Mouse (Mus musculus) neural tube, embryonic 15.5 days (tissue): ENCODE measurements around the gene Haus8. TPM values are rescaled to one million over a fixed set of nuclear protein-coding genes. Genes with fewer than 3 reads are reported as not detected.
"Not testable (repeated sequence)": the region's sequence is repeated elsewhere in the genome, so short reads cannot be mapped to it uniquely, and the experiment has no call there.

ENCODE experiments used
- ATAC-seq: fragments of 200-750 bp; cut with Nextera tagmentation; 2 replicates; pipeline ENCODE4 v1.8.0; 2017; ENCODE audit warnings: mild to moderate bottlenecking, moderate TSS enrichment, moderate library complexity; ENCODE audit not compliant: low FRiP score
- H3K27ac ChIP-seq: fragments of 300-500 bp; sonication (generic); replicated peaks from 2 replicates; pipeline ENCODE4 v1.5.1; 2015; ENCODE audit warnings: mild to moderate bottlenecking, inconsistent platforms
- H3K27me3 ChIP-seq: fragments of 300-500 bp; sonication (generic); replicated peaks from 2 replicates; pipeline ENCODE4 v1.6.1; 2015; ENCODE audit warnings: inconsistent platforms
- H3K36me3 ChIP-seq: fragments of 300-500 bp; sonication (generic); 2 replicates; pipeline ENCODE4 v1.6.1; 2015; ENCODE audit warnings: inconsistent platforms
- H3K4me1 ChIP-seq: fragments of 300-500 bp; sonication (generic); 2 replicates; pipeline ENCODE4 v1.6.1; 2015; ENCODE audit warnings: inconsistent platforms
- H3K4me2 ChIP-seq: fragments of 300-500 bp; sonication (generic); 2 replicates; pipeline ENCODE4 v1.6.1; 2015; ENCODE audit warnings: inconsistent platforms, mild to moderate bottlenecking, moderate library complexity
- H3K4me3 ChIP-seq: fragments of 300-500 bp; sonication (generic); replicated peaks from 2 replicates; pipeline ENCODE4 v1.5.1; 2015; ENCODE audit warnings: mild to moderate bottlenecking, inconsistent platforms
- H3K9ac ChIP-seq: fragments of 300-500 bp; sonication (generic); replicated peaks from 2 replicates; pipeline ENCODE4 v1.6.1; 2015; ENCODE audit warnings: mild to moderate bottlenecking, inconsistent platforms
- H3K9me3 ChIP-seq: fragments of 300-500 bp; sonication (generic); replicated peaks from 2 replicates; pipeline ENCODE4 v1.6.1; 2016; ENCODE audit warnings: inconsistent platforms
- WGBS: fragments of 180-500 bp; shearing (Covaris S2); methylation state at CpG from one replicate; pipeline ENCODE4 v1.1.7; 2015; ENCODE audit warnings: mixed read lengths; 5-methylcytosine and 5-hydroxymethylcytosine counted together
- polyA plus RNA-seq: library from polyadenylated mRNA; unstranded; fragments of >200 nt; fragmentation: Nextera tagmentation; extraction: Ambion mirVana; gene quantifications from 2 replicates; pipeline ENCODE4 v1.2.1, GENCODE M21; 2015

Gene Haus8
- polyA plus RNA-seq, 1 experiment from 2014 or later: 68.5 TPM

GRCm38 (mm10) chr8:71302788-71303187 lies 30.1 kb upstream of the Haus8 start:
- Histone ChIP-seq H3K9me3 (no peaks in the 10 kb centered on the region), H3K4me1 (no peaks in the 10 kb centered on the region), H3K36me3 (peaks cover 27% of the 10 kb centered on the region), H3K27me3 (no peaks in the 10 kb centered on the region), H3K4me2 (no peak overlapping the region), H3K27ac (no peak overlapping the region), H3K4me3 (no peak overlapping the region), H3K9ac (no peak overlapping the region)
- no peak for ATAC-seq
- WGBS: 91% methylated on average over 1 of the region's 1 CpGs

DNA sequence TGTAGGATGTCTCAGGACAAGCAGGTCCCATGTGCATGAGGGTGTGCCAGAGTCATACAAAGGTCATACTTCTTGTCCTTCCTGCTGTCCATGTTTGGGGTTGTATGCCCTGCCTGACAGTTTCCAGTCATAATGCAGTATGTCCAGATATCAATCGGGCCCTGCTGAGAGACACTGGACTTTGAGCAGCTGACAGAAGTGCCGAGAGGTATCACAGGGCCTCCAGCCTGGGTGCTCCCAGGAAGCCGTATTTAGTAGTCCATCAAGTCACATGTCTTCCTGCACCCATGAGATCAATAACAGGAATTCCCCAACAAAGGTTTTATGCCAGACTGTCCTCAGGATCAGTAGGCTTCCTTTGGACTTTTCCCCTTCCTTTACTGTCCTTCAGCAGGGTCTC lies 27.0 kb upstream of the Haus8 start:
- Histone ChIP-seq H3K27me3 (no peaks in the 10 kb centered on the region), H3K9me3 (no peaks in the 10 kb centered on the region), H3K4me1 (no peaks in the 10 kb centered on the region), H3K4me2 (no peak overlapping the region), H3K4me3 (no peak overlapping the region), H3K27ac (no peak overlapping the region), H3K36me3 (peaks cover 48% of the 10 kb centered on the region), H3K9ac (no peak overlapping the region)
- WGBS: 92% methylated on average over 3 of the region's 3 CpGs
- no peak for ATAC-seq

DNA sequence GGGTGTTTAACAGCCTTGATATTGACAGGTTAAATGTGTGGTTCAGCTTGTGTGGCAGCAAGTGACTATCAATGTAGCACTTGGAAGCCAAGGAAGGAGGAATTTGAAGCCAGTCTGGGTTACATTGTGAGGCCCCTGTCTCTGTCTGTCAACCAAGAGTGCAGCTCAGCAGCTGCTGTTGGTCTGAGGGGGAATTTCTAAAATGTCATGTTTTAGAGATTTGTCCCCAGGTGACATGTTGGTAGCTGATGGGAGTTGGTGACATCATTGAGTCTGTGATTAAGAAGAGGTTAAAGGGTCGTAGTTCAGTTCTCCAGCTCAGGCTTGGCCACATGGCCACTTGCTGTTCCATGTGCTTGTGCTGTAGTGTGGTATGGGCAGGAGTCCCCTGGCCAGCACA lies 24.7 kb upstream of the Haus8 start:
- WGBS: 100% methylated on average over 1 of the region's 1 CpGs

DNA sequence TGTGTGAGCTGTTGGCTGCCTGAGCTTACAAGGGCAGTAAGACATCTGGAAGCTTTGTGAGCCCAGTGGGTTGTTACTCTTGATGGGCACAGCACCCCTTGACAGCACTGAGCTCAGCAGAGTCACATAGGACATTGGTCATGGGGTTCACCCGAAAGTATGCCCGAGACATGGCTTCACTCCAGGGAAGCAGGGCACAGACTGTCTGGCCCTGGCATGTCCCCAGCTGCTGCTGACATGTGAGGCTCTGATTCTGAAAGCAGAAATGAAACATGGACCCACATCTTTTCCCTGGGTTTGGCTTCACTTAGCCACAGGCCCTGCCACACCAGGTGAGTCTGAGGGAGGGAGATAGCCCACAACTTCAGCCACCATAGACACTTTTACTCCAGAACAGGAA lies 24.1 kb upstream of the Haus8 start:
- Histone ChIP-seq H3K27me3 (no peaks in the 10 kb centered on the region), H3K36me3 (peaks cover 38% of the 10 kb centered on the region), H3K9me3 (no peaks in the 10 kb centered on the region), H3K27ac (no peak overlapping the region), H3K4me3 (no peak overlapping the region), H3K9ac (no peak overlapping the region), H3K4me2 (no peak overlapping the region), H3K4me1 (no peaks in the 10 kb centered on the region)
- 94% methylated on average over 2 of the region's 2 CpGs for WGBS
- ATAC-seq: no peak

More for the DNA sequence above, 24.7 kb upstream of the Haus8 start:
- no peak overlapping the region for H3K4me2 ChIP-seq
- H3K4me1 ChIP-seq: no peaks in the 10 kb centered on the region
- no peak overlapping the region for H3K4me3 ChIP-seq
- H3K36me3 ChIP-seq: peaks cover 42% of the 10 kb centered on the region
- no peak for ATAC-seq
- H3K27me3 ChIP-seq: no peaks in the 10 kb centered on the region
- no peak overlapping the region for H3K27ac ChIP-seq
- H3K9me3 ChIP-seq: no peaks in the 10 kb centered on the region
- H3K9ac ChIP-seq: no peak overlapping the region

DNA sequence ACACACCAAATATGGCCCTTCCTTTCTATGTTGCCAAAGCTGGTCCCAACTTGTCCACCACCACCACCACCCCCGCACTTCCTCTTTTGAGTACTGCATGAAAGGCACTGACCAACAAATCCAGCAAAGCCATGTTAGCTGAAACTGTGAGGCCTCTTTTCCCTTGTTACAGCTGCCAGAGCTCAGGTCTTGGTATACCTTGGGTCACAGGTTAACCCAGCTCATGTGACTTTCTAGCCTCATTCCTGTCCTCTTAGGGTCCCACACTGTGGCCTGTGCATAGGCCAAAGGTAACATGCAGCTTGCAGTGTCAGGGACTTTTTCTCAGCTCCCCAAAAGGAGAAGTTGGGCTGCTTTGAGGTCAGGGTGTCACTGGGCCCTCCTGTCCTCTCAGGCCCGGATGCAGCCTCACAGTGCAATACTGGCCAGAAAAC lies 23.5 kb upstream of the Haus8 start:
- 90% methylated on average over 2 of the region's 2 CpGs for WGBS
- no peaks in the 10 kb centered on the region for H3K27me3 ChIP-seq
- no peaks in the 10 kb centered on the region for H3K4me1 ChIP-seq
- H3K9me3 ChIP-seq: no peaks in the 10 kb centered on the region
- H3K36me3 ChIP-seq: peaks cover 39% of the 10 kb centered on the region
- no peak overlapping the region for H3K4me3 ChIP-seq
- H3K9ac ChIP-seq: no peak overlapping the region
- H3K27ac ChIP-seq: no peak overlapping the region
- no peak overlapping the region for H3K4me2 ChIP-seq
- no peak for ATAC-seq

DNA sequence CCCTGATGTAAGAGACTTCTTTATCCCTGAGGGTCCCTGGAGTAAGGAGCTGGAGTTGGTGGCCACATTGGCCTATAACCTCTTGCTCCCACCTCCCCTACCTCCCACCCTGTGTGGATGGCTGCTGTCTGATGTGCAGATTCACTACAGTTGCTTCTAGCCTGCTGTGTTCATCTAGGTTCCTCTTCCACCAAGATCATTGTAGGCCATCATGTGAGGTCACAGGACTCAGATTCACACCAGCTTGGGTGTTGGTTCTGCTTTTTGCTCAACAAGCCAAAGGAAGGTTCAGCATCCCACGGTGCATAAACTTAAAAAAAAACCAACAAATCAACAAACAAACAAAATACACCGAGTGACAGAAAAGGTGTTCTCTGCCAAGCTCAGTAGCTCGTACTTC lies 21.2 kb upstream of the Haus8 start:
- WGBS: 94% methylated on average over 3 of the region's 3 CpGs
- not testable (repeated sequence) for ATAC-seq, H3K4me1 ChIP-seq, H3K4me3 ChIP-seq, H3K4me2 ChIP-seq, H3K9ac ChIP-seq, H3K27me3 ChIP-seq, H3K9me3 ChIP-seq, H3K27ac ChIP-seq
- H3K36me3 ChIP-seq: peaks cover 48% of the 10 kb centered on the region

GRCm38 (mm10) chr8:71291351-71291750 lies 18.6 kb upstream of the Haus8 start:
- no peaks in the 10 kb centered on the region for H3K27me3 ChIP-seq
- peaks cover 33% of the 10 kb centered on the region for H3K36me3 ChIP-seq
- H3K9me3 ChIP-seq: no peaks in the 10 kb centered on the region
- no peak overlapping the region for H3K4me3 ChIP-seq
- no peak overlapping the region for H3K4me2 ChIP-seq
- WGBS: 95% methylated on average over 6 of the region's 6 CpGs
- no peaks in the 10 kb centered on the region for H3K4me1 ChIP-seq
- no peak for ATAC-seq
- H3K9ac ChIP-seq: no peak overlapping the region
- no peak overlapping the region for H3K27ac ChIP-seq

- H3K27ac ChIP-seq: no peak overlapping the region
- H3K4me3 ChIP-seq: no peak overlapping the region
- peaks cover 28% of the 10 kb centered on the region for H3K36me3 ChIP-seq
- H3K4me1 ChIP-seq: no peaks in the 10 kb centered on the region
- no peak overlapping the region for H3K4me2 ChIP-seq
- WGBS: 95% methylated on average over 10 of the region's 10 CpGs
- ATAC-seq: no peak
- no peaks in the 10 kb centered on the region for H3K27me3 ChIP-seq
- no peaks in the 10 kb centered on the region for H3K9me3 ChIP-seq
- H3K9ac ChIP-seq: no peak overlapping the region
Measured at GRCm38 (mm10) chr8:71290911-71291310, 18.2 kb upstream of the Haus8 start.

GRCm38 (mm10) chr8:71290211-71290610 lies 17.5 kb upstream of the Haus8 start:
- Histone ChIP-seq H3K27ac (no peak overlapping the region), H3K4me3 (no peak overlapping the region), H3K9me3 (no peaks in the 10 kb centered on the region), H3K4me2 (no peak overlapping the region), H3K36me3 (peaks cover 28% of the 10 kb centered on the region), H3K27me3 (no peaks in the 10 kb centered on the region), H3K4me1 (no peaks in the 10 kb centered on the region), H3K9ac (no peak overlapping the region)
- no peak for ATAC-seq
- 94% methylated on average over 21 of the region's 21 CpGs for WGBS

DNA sequence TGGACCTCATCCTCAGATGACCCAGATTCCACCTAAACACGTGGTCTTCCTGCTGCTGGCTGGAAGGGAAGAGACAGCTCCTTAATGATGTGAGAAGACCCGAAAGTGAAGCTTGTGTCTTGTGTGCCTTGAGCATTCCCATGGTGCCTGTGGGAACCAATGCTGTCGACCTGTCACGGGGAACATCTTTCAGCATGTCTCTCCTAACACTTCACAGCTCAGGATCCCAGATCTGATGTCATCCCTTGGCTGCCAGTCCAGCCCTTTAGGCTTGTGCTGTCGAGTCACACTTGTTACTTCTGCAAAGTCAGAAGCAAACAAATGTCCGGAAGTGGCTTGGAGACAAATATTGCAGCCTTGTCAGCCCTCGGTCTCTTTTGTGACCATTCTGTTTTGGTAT lies 16.4 kb upstream of the Haus8 start:
- H3K9me3 ChIP-seq: no peaks in the 10 kb centered on the region
- peaks cover 5% of the 10 kb centered on the region for H3K4me1 ChIP-seq
- no peak overlapping the region for H3K27ac ChIP-seq
- no peak overlapping the region for H3K9ac ChIP-seq
- H3K27me3 ChIP-seq: no peaks in the 10 kb centered on the region
- peaks cover 20% of the 10 kb centered on the region for H3K36me3 ChIP-seq
- ATAC-seq: no peak
- H3K4me3 ChIP-seq: no peak overlapping the region
- WGBS: 90% methylated on average over 7 of the region's 7 CpGs
- H3K4me2 ChIP-seq: no peak overlapping the region

DNA sequence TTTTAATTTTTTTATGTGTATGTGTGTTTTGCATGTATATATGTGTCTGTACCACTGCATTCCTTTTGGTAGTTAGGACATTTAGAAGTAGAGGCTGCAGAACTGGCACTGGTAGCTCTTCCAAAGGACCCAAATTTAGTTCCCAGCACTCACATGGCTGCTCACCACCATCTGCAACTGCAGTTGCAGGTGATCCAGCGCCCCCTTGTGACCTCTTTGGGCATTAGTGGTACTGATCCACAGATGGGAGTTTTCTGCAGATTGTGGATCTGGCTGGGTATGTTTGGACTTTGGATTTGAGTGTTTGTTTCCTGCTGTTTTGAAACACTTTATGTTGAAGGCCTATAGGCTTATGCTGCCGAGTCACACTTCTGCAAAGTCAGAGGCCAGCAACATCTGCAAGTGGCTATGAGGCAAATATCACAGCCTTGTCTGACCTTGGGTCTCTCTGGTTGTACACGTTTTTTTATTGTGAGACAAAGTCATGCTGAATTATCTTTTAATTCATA lies 15.8 kb upstream of the Haus8 start:
- no peak for ATAC-seq
- Histone ChIP-seq H3K9me3 (no peaks in the 10 kb centered on the region), H3K4me3 (no peak overlapping the region), H3K4me1 (peaks cover 5% of the 10 kb centered on the region), H3K27me3 (no peaks in the 10 kb centered on the region), H3K4me2 (no peak overlapping the region), H3K27ac (no peak overlapping the region), H3K9ac (no peak overlapping the region), H3K36me3 (peaks cover 20% of the 10 kb centered on the region)
- WGBS: 63% methylated on average over 3 of the region's 3 CpGs

GRCm38 (mm10) chr8:71286223-71286622 lies 13.5 kb upstream of the Haus8 start:
- not testable (repeated sequence) for ATAC-seq, H3K9me3 ChIP-seq, H3K4me3 ChIP-seq, H3K9ac ChIP-seq, H3K4me2 ChIP-seq, H3K27ac ChIP-seq, H3K4me1 ChIP-seq, H3K27me3 ChIP-seq
- 85% methylated on average over 2 of the region's 2 CpGs for WGBS
- H3K36me3 ChIP-seq: peaks cover 14% of the 10 kb centered on the region

- H3K9ac ChIP-seq: no peak overlapping the region
- 84% methylated on average over 5 of the region's 5 CpGs for WGBS
- no peak overlapping the region for H3K27ac ChIP-seq
- peaks cover 8% of the 10 kb centered on the region for H3K4me1 ChIP-seq
- H3K36me3 ChIP-seq: 0 out of 2 replicates have a peak, but pooled peaks cover 3% of the 10 kb centered on the region
- H3K4me3 ChIP-seq: no peak overlapping the region
- no peak overlapping the region for H3K4me2 ChIP-seq
- no peaks in the 10 kb centered on the region for H3K9me3 ChIP-seq
- ATAC-seq: no peak
- H3K27me3 ChIP-seq: no peaks in the 10 kb centered on the region
Measured at GRCm38 (mm10) chr8:71282621-71283020, 9.9 kb upstream of the Haus8 start.
